Mouse (Mus musculus) c-Kit-negative CD71-positive TER-119-positive erythroid progenitor cells, embryonic 14.5 days (primary cell): ENCODE data around the gene Lsp1.

Experiments
- DNase-seq: peaks from one replicate; pipeline ENCODE4 v3.0.0-alpha.2; 2013; ENCODE audit warnings: low read depth, low spot score

The Lsp1 gene

GRCm38 (mm10) chr7:142460636-142461077 lies at the start of gene Lsp1:
Gene Lsp1, plus strand, starts transcription at chr7:142460809.
- DNase-seq = no peak

GRCm38 (mm10) chr7:142413285-142413684 lies 47.3 kb upstream of the Lsp1 start:
- DNase-seq = no peak

- no peak for DNase-seq
Observed at GRCm38 (mm10) chr7:142415314-142415713, 45.3 kb upstream of the Lsp1 start.

- DNase-seq = no peak
Observed at GRCm38 (mm10) chr7:142416225-142416624, 44.4 kb upstream of the Lsp1 start.

- no peak for DNase-seq
Observed at GRCm38 (mm10) chr7:142418027-142418426, 42.6 kb upstream of the Lsp1 start.

GRCm38 (mm10) chr7:142418679-142419078 lies 41.9 kb upstream of the Lsp1 start:
- no peak for DNase-seq

GRCm38 (mm10) chr7:142419887-142420286 lies 40.7 kb upstream of the Lsp1 start:
- DNase-seq = peak; percentile 56

GRCm38 (mm10) chr7:142421826-142422225 lies 38.8 kb upstream of the Lsp1 start:
- DNase-seq = peak; percentile 40

- DNase-seq = no peak
Observed at GRCm38 (mm10) chr7:142425641-142426213, 34.9 kb upstream of the Lsp1 start.

GRCm38 (mm10) chr7:142428213-142428612 lies 32.4 kb upstream of the Lsp1 start:
- no peak for DNase-seq

GRCm38 (mm10) chr7:142430160-142430678 lies 30.4 kb upstream of the Lsp1 start:
- DNase-seq = no peak

GRCm38 (mm10) chr7:142431106-142431505 lies 29.5 kb upstream of the Lsp1 start:
- DNase-seq = no peak

- no peak for DNase-seq
Observed at GRCm38 (mm10) chr7:142433623-142434022, 27.0 kb upstream of the Lsp1 start.

- DNase-seq = no peak
Observed at GRCm38 (mm10) chr7:142434137-142434865, 26.3 kb upstream of the Lsp1 start, which contains the start of gene Syt8. Gene Syt8, plus strand, starts transcription at chr7:142434850.

- peak; percentile 66 for DNase-seq
Observed at GRCm38 (mm10) chr7:142435524-142435923, 25.1 kb upstream of the Lsp1 start.

- DNase-seq = no peak
Observed at GRCm38 (mm10) chr7:142437324-142437723, 23.3 kb upstream of the Lsp1 start.

GRCm38 (mm10) chr7:142439966-142440365 lies 20.6 kb upstream of the Lsp1 start:
- DNase-seq = no peak

GRCm38 (mm10) chr7:142440657-142441114 lies 19.9 kb upstream of the Lsp1 start:
- no peak for DNase-seq

GRCm38 (mm10) chr7:142441585-142441984 lies 19.0 kb upstream of the Lsp1 start, which contains the start of gene Tnni2:
Gene Tnni2, plus strand, starts transcription at chr7:142441808.
- no peak for DNase-seq

GRCm38 (mm10) chr7:142442081-142442907 lies 18.3 kb upstream of the Lsp1 start:
- no peak for DNase-seq

- DNase-seq = no peak
Observed at GRCm38 (mm10) chr7:142442908-142443420, 17.6 kb upstream of the Lsp1 start.

GRCm38 (mm10) chr7:142443474-142443873 lies 17.1 kb upstream of the Lsp1 start:
- no peak for DNase-seq
